19 mouse cellular contexts compared by ENCODE assay signal in the genomic region with DNA sequence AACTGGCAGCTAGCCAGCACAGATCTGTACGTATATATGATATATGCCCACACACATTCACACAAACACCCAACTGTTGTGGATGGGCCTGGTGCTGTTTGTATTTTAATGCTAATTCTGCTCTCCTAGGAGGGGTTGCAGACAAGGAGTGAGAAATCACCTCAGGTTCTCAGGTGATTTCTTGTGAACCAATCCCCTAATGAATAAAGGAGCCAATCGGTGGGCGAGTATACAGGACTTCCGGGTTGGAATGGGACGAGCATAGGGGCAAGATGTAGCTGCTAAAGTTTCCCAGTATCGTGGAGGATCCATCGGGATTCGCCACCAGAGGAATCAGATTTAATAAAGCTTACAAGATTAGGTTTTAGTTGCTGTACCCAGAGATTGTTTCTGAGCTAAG.
"Had no signal": no experiment of that assay in that cellular context is flagged by ENCODE, and none has a peak within 500 bp of the region (broad histone marks: within the 10 kb centered on the region; RNA-seq: fewer than 3 reads in every experiment).

No protein-coding gene starts in this region.

- DNase-seq: lung, adult 18-20 months; lung, embryonic 14.5 days; lung, postnatal 10 days; lung, postnatal 4 days; midbrain, embryonic 14.5 days; retina, postnatal 1 day; right cerebral cortex, adult 18-20 months; right cerebral cortex, postnatal 25 days; right cerebral cortex, postnatal 4 days; spleen, adult 18-20 months; thymus, adult 2 months; thymus, postnatal 25 days; thymus, postnatal 4 days had no signal

- H3K4me1 ChIP-seq: midbrain, embryonic 10.5 days; midbrain, embryonic 12.5 days; neural tube, embryonic 13.5 days; neural tube, embryonic 15.5 days had no signal

- H3K36me3 ChIP-seq: midbrain, embryonic 10.5 days; midbrain, embryonic 12.5 days; neural tube, embryonic 13.5 days; neural tube, embryonic 15.5 days had no signal

- H3K9ac ChIP-seq: liver, embryonic 14.5 days; lung, embryonic 14.5 days; midbrain, embryonic 12.5 days; neural tube, embryonic 13.5 days; neural tube, embryonic 15.5 days had no signal

- H3K27me3 ChIP-seq: midbrain, embryonic 12.5 days; neural tube, embryonic 13.5 days; neural tube, embryonic 15.5 days had no signal

- H3K4me2 ChIP-seq: lung, embryonic 14.5 days; midbrain, embryonic 12.5 days; neural tube, embryonic 13.5 days; neural tube, embryonic 15.5 days had no signal

- H3K9me3 ChIP-seq: midbrain, embryonic 10.5 days; midbrain, embryonic 12.5 days; neural tube, embryonic 13.5 days; neural tube, embryonic 15.5 days had no signal

- H3K27ac ChIP-seq: liver, embryonic 14.5 days; midbrain, embryonic 10.5 days; midbrain, embryonic 12.5 days; neural tube, embryonic 13.5 days; neural tube, embryonic 15.5 days had no signal

- H3K4me3 ChIP-seq: midbrain, embryonic 10.5 days; midbrain, embryonic 12.5 days; myocyte; neural tube, embryonic 13.5 days; neural tube, embryonic 15.5 days had no signal
